Mouse (Mus musculus) left cerebral cortex, postnatal 36 days (tissue): ENCODE data around the gene Zbtb34. TPM values are rescaled to one million over a fixed set of nuclear protein-coding genes. Genes with fewer than 3 reads are reported as not detected.

Source experiments
- DNase-seq, 2 experiments: peaks; one replicate each; pipeline ENCODE4 v3.0.0; 2021 to 2022; ENCODE audit warnings: low spot score in 2 of 2, mixed read lengths in 1 of 2
- intact Hi-C: fragments of 180-260 bp; cut with DNase I; formaldehyde crosslinking; loops from one replicate; pipeline ENCODE4 v1.15.1; 2025
- total RNA-seq, 2 experiments: library from RNA; stranded (reverse); gene quantifications; 2 replicates each; pipeline ENCODE4 v1.2.3; 2021

Gene Zbtb34
- total RNA-seq, 2 experiments from 2014 or later = 18.9 to 27.1 TPM

DNA sequence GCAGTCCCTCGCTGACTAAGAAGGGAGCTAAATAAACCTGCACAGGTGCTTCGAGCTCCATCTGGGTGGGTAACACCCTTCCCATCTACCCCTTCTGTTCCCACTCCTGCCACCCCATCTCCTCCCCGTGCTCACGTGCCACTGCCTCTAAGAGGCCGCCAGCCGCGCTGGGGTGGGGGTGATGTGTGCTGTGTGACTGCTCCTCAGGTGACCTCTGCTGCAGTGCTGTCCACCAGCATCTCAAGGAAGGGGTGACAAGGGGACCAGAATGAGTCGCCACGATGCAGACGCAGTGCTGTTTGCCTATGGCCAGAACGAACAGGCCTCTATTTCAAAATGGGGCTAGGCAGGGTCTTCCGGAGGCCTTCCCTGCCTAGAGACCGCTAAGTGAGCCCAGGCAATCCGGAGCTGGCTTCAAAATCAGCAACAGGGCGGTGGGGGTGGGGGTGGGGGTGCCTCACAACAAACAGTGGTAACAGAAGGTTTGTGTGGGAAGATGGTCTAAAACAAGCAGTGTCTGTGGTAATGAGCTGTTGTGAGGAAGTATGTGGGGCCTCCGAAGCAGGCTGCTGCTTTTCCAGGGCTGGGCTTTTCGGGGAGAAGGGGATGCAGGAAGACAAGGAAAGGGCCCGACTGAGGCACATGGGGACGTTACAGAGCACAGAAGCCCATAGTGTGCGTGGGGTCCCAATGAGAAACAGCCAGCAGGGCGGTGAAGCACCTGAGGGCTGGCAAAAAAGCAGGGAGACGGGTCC lies 18.2 kb upstream of the Zbtb34 start:
- peak in 1 of 2 experiments; percentile 69 for DNase-seq
- intact Hi-C loops = no loop called here

- DNase-seq = no peak
- intact Hi-C loops = no loop called here
Observed at GRCm38 (mm10) chr2:33446796-33447195, 15.7 kb upstream of the Zbtb34 start.

DNA sequence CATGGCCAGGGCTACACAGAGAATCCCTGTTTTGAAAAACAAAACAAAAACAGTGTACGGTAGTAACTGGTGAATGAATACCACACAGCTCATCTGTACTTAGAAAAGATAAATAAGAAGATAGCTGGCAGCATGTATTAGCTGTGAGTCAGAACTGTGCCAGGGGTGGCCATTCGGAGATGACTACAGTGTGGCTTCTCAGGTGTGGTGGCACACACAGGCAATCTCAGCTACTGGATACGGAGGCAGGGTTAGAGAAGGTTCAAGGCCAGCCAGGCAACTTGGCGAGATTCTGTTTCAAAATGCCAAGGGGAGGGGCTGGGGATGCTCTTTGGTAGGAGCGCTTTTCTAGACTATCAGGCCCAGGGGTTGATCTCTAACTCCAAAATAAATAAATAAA lies 14.6 kb upstream of the Zbtb34 start:
- intact Hi-C loops = no loop called here
- no peak for DNase-seq

- DNase-seq = no peak
- intact Hi-C loops = no loop called here
Observed at GRCm38 (mm10) chr2:33444862-33445261, 13.7 kb upstream of the Zbtb34 start.

GRCm38 (mm10) chr2:33444358-33444757 lies 13.2 kb upstream of the Zbtb34 start:
- intact Hi-C loops = no loop called here
- peak; percentile 84 to 86 for DNase-seq

- no peak for DNase-seq
- intact Hi-C loops = no loop called here
Observed at GRCm38 (mm10) chr2:33442701-33443100, 11.6 kb upstream of the Zbtb34 start.

GRCm38 (mm10) chr2:33440893-33441292 lies 9.8 kb upstream of the Zbtb34 start:
- DNase-seq = peak in 1 of 2 experiments; percentile 58
- intact Hi-C loops = no loop called here

DNA sequence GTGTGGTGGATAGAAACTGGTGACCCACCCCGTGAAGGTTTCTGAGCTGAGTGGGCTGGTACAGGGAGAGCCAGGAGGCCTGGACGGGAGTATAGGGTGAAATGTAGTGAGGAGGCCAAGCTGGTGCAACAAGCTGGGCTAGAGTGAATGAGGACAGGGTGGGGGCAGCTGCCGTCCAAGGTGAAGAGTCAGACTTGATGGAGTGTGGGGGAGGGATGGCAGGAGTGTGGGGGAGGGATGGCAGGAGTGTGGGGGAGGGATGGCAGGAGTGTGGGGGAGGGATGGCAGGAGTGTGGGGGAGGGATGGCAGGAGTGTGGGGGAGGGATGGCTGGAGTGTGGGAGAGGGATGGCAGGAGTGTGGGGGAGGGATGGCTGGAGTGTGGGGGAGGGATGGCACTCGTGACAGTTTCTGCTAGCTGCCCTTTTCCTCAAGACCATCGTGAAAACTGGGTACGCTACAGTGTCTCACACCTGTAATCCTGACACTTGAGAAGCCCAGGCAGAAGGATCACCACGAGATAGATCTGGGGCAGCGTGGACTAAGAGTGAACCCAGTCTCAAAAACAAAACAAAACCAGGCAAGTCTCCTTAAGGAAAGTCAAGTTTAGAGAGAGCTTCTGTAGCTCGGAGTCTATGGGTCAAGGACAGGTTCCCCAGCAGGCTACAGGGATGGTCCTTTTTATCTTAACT lies 9.0 kb upstream of the Zbtb34 start:
- no peak for DNase-seq
- intact Hi-C loops = no loop called here

DNA sequence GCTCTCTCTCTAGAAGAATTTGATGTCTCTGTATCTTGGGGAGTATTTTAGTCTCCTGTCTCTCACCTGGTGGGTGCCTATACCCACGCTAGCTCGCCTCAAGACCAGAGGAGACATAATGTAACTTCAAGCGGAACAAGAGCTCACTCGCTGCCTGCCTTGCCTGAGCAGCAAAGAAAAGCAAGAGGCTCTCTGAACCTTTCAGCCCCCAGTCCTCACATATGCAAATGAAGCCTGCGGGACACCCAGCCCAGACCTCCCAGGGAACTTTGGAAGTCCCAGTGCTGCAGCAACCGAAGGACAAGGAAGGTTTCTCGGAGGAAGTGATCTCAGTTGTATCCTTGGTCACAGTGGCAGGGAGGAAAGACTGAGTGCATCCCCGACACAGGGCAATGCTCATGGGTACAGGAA lies 8.4 kb upstream of the Zbtb34 start:
- intact Hi-C loops = no loop called here
- DNase-seq = peak in 1 of 2 experiments; percentile 63

DNA sequence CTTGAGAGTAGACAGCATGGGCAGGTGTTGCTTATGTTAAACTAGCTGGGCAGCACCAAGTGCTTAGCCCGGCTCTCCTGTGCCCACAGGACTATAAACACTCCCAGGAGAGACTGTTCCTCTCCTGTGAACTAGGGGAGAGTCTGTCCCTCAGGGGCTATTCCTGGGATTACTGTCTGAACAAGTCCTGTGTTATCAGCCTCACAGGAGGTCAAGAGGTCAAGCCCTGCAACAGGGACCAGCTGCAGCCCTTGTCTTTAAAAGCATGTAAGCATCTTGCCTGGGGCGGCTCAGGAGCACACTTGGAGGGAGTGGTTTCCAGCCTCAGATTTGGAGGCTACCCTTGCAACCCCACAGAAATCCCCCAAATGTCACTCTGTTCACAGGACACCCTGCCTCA lies 7.3 kb upstream of the Zbtb34 start:
- intact Hi-C loops = no loop called here
- DNase-seq = no peak

DNA sequence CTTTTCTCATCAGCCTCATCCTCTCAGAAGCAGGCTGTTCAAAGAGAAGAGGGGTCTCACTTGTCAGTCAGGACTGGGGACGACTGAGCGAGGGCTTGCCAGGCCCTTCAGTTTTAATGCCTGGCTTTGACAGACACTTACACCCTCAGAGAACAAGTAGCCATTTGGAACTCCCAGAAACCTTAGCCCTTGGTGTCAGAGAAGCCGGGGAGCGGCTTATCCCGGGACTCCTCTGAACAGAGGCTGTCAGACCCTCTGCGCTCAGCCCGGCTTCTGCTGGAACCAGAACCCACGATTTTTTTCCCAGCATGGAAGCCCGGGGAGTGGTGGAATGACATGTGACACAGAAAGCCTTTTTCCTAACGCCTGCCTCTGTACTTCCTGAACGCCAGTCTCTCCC lies 6.1 kb upstream of the Zbtb34 start:
- intact Hi-C loops = no loop called here
- DNase-seq = no peak

DNA sequence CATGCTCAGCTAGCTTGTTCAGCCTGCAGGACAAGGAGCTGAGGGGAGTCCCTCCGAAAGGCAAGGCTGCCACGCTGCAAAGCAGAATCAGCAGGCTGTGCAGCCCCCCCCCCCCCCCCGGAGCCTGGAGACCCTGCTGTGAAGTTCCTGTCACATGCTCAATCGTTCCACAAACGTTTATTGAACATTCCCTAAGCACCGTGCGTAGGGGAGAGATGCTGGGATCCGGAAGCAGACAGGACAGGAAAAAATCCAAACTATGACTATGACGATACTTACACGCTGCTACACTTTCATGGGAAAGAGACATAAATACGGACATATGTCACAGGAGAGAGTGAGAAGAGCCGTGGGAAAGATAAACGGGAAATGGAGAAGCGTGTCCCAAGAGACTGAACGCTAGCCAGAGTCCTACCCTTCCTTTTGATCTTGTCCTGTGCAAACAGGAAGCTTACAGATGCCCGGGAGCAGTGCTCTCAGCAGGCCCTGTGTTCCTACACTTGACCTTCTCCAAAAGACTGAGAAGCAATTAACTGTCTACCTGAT lies 5.0 kb upstream of the Zbtb34 start:
- DNase-seq = no peak
- intact Hi-C loops = no loop called here

DNA sequence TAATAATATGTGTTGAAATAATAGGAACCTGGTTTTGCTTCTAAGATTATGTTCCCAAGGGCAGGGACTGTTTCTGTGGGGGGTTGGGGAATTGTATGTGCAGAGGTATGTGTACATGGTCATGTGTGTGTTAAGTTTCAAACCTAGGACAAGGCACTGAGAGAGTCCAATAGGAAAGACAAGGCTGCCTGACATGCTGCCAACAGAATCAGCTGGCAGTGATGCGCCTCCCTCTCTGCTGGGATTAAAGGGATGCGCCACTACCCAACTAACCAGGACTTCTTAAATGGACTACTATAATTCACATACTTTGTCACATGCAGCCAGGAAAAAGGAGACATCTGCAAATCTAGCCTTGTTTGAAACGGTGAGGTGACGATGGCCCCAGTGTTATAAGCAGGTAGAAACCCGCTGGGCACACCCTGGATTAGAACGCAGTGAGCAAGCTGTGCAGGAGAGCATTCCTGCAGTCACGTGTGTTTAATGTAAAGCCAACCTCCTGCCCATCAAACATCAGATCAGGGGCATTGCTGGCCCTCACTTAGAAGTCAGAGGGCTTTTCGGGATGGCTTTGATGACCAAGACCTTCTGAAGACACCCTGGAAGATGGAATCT lies 4.0 kb upstream of the Zbtb34 start:
- intact Hi-C loops = no loop called here
- DNase-seq = no peak

DNA sequence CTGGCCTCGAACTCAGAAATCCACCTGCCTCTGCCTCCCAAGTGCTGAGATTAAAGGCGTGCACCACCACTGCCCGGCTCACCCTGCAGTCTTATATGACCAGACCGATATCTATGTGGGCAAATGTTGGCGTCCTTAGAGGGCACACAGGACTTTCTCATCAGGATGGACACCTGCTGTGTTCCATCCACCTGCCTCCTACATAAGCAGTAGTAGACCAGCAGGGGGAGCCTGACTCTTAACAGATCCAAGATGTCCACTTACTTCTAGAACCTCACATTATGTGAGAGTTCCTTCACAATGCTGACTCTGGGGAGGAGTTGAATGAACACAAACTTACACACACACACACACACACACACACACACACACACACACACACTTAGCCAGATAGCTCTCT lies 1.8 kb upstream of the Zbtb34 start:
- peak in 1 of 2 experiments; percentile 42 for DNase-seq
- intact Hi-C loops = no loop called here

GRCm38 (mm10) chr2:33430081-33430770 lies 898 bp downstream of the Zbtb34 start:
- peak in 1 of 2 experiments; percentile 17 for DNase-seq
- intact Hi-C loops = no loop called here

DNA sequence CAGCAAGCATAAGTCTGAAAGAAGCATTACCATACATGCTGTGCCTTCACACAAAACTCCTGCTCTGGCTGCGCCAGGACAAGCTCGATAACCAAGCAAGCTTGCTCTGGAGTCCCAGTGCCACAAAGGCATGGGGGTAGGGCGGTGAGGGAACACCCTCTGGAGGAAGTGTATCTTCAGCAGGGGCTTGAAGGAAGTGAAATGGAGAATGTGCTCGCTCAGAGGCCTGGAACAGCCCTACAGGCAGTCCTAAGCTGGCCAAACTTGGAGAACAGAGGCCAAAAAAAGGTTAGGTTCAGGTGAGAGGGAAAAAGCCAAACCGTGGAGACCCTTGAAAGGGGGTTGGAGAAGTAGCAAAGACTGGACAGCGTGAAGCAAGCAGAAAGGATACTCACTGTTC lies 1.8 kb downstream of the Zbtb34 start:
- DNase-seq = no peak
- intact Hi-C loops = no loop called here

GRCm38 (mm10) chr2:33426640-33427398 lies 4.3 kb downstream of the Zbtb34 start:
- DNase-seq = no peak
- intact Hi-C loops = no loop called here

- intact Hi-C loops = no loop called here
- DNase-seq = no peak
Observed at GRCm38 (mm10) chr2:33417454-33417853, 13.7 kb downstream of the Zbtb34 start.

DNA sequence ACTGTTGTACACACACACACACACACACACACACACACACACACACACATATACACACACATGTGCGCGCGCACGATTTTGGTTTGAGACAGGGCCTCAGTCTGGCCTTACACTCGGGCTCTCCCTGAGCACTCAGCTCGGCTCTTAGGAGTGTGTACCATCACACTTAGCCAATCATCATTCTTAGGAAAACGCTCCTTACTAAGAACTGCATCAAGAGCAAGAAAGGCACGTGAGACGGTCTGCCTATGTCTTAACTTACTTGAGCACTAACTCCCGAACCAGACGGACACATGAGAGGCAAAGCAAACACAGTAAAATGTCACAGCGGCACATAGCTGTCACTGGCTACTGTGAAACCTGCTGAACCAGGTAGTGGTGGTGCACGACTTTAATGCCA lies 17.1 kb downstream of the Zbtb34 start:
- intact Hi-C loops = no loop called here

More for the DNA sequence above, 17.1 kb downstream of the Zbtb34 start:
- DNase-seq = no peak
